Mouse (Mus musculus): ENCODE data around the gene Enox2.

DNA sequence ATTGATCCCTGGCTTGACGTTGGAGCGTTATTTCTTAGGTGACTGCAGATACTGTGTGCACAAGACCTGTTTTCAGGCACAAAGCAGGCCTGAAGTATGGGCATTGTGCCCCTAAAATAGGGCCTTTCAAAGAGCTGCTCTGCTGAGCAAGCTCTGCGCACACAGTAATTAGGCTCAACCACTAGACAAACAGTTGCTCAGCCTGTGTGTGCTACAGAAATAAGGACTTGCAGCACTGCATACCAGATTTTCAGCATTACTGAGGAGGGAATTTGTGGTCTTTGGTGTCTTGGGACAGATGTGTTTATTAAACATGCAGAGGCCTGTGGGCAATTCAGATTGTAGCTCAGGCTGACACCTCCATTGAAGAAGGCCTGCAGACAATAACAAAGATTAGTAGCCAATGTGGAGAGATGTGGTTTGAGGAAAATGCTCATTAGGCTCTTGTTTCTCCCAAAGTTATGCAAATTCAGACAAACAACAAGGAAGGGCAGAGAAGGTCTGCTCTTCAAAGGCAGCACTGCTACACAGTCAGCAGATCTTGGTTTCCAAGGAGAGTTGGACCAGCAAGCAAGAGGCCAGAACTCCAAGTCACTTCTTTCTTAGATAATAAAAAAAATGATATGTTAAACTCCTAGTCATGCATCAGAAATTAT, 163.2 kb downstream of the Enox2 start:
- TF ChIP-seq POLR2A (IDR thresholded peaks at IDR 0.05; ENCODE audit: insufficient read depth, low read length) (no peak), CTCF (IDR thresholded peaks at IDR 0.05; ENCODE audit: low read depth, low read length) (no peak)

All from ES-Bruce4 (cell line).